Mouse (Mus musculus): Measurements from ENCODE around the gene Hddc3.
A peak's percentile ranks its signal among the peaks of the same experiment; 100 is the strongest.
"Not testable (repeated sequence)": the region's sequence is repeated elsewhere in the genome, so short reads cannot be mapped to it uniquely, and the experiment has no call there.

Hddc3 gene

DNA sequence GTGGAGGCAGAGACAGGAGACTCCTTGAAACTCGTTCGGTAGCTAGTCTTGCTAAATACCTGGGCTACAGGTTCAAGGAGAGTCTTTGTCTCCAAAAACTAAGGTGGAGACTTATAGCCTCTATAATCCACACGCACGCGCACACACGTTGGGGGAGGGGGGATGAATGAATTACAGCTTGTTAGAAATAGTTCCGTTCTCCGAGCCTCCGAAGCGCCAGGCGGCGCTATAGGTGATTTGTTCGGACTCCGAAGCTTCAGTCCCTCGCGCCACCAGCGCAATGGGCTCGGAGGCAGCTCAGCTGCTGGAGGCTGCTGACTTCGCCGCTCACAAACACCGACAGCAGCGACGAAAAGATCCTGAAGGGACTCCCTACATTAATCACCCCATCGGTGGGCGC lies at the start of gene Hddc3:
Gene Hddc3, plus strand, starts transcription at position 247 of the 400 bp plus-strand sequence.
- DNase-seq = peak; percentile 95 to 96

DNA sequence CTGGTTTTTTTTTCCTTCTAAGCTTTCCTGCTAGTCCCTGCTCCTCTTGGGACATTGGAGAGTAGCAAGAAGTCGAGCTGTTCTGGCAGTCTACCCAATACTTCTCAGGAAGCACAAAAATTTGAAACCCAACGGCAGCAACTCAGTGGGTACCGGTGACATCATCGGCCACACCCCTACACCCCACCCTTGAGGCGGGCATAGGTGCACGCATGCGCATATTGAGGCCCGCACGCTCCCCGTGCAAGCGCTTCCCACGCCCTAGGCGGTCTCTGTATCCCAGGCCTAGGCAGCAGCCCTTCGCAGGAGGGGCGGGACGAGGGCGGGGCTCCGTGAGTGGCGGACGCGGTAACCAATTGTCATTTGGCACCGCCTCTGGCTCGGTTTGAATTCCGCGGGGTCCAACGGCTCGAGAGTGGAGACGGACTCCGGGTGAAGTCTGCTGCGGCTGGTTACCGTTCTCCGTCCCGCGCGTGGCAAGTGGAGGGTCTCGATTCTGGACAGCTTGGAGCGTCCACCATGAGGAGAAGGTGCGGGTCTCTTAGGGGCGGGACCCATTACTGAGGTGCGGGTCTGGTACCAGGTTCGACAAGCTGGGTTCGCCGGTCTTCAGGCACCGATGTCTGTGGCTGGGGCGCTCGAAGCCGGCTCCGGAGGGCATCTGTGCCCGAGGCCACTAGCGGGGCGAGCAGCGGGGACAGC lies 48.7 kb upstream of the Hddc3 start, which contains the start of gene Prc1:
Gene Prc1, plus strand, starts transcription at position 389 of the 702 bp plus-strand sequence.
- DNase-seq = peak; percentile 99

DNA sequence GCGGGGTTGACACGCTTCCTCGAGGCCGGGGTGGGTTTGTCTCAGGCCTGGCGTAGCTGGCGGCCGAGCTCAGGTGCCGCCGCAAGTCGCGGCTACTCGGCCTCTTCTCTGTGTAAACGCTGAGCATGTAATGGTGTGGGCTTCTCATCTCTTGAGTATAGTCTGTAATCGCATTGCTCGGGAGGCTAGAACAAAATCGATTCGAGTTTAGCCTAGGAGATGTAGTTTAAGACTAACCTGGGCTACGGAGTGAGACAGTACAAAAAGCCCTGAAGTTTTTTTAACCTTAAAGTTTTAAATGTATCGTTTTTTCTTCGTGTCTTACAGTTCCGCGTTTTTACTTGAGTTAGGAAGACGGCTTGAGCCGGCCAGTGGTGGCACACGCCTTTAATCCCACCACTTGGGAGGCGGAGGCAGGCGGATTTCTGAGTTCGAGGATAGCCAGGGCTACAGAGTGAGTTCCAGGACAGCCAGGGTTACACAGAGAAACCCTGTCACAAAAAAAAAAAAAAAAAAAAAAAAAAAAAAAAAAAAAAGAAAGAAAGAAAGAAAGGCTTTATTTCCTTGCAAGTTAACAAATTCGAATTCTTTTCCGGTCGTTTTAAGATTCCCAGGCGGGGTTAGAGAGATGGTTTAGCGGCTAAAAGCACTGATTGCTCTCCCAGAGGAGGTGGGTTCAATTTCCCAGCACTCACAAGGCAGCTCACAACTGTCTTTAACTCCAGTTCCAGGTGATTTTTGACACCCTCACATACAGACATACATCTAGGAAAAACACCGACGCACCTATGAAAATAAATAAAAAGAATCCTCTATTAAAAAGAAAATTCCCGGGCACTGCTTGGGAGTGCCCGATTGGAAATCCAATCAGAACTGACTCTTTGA lies 47.9 kb upstream of the Hddc3 start:
- peak; percentile 15 to 30 for DNase-seq

DNA sequence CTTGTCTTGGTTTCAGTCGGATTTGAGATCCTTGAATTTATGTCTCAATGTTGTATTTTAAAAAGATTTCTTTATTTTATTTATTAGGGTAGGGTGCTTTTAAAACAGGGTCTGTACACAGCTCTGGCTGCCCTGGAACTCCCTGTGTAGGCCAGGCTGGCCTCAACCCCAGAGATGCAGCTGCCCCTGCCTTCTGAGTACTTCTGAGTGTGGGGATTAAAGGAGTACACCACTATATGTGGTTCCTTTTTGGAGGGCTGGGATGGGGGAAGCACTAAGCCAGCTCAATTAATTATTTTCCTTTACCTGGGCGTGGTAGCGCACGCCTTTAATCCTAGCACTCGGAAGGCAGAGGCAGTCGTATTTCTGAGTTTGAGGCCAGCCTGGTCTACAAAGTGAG lies 46.4 kb upstream of the Hddc3 start:
- no peak for DNase-seq

DNA sequence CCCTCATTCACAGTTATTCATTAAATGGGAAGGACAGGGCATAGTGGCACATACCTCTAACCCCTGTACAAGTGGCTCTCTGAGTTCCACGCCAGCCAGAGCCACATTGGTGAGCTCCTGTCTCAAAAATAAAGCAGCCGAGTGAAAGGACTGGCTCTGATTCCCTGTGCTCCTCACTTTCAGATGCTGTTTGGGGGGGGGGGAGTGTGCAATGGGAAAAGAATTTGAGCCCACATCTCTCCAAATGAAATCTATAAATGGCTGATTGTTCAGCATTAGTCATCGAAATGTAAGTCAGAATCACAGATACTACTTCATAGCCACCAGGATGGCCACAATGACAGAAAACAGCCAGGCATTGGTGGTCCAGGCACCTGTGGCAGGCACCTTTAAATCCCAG lies 45.9 kb upstream of the Hddc3 start:
- no peak for DNase-seq

GRCm38 (mm10) chr7:80298754-80299153 lies 44.1 kb upstream of the Hddc3 start:
- no peak for DNase-seq

DNA sequence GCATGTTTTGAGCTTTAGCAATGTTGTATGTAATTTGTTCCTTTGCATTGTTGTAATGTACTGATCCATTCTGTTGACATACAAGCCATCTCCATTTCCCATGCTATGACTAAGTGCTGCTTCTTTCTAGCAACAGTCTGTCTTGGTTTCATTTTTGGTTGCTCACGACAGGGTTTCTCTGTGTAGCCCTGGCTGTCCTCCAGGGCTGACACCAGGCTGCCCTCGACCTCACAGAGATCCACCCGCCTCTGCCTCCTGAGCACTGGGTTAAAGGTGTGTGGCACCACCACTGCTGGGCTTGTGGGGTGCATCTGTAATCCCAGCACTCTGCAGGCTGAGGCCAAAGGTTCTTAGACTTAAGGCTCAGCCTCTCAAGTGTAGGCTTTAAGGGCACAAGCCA lies 43.3 kb upstream of the Hddc3 start:
- DNase-seq = no peak

- DNase-seq = no peak
These were observed 41.4 kb upstream of the Hddc3 start for GRCm38 (mm10) chr7:80301522-80301921.

GRCm38 (mm10) chr7:80307766-80308165 lies 35.1 kb upstream of the Hddc3 start:
- no peak for DNase-seq

GRCm38 (mm10) chr7:80310771-80311170 lies 32.1 kb upstream of the Hddc3 start:
- no peak for DNase-seq

DNA sequence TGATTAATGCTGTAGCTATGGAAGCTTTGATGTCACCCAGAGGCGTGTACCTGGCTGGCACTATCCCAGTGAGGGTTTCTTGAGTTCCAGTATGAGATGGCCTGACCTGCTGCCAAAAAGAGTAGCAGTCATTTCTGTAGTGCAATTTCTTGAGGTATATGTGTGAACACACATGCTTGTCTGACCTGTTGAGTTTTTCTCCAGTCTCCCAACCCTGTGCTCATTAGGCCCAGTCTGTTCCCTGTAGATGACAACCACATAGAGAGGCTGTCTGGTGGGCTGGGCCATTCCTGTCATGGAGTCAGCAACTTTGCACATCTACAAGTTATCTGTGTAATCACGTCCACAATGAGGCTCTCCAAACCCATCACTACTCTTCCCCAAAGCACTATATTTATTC lies 27.2 kb upstream of the Hddc3 start:
- DNase-seq = no peak

DNA sequence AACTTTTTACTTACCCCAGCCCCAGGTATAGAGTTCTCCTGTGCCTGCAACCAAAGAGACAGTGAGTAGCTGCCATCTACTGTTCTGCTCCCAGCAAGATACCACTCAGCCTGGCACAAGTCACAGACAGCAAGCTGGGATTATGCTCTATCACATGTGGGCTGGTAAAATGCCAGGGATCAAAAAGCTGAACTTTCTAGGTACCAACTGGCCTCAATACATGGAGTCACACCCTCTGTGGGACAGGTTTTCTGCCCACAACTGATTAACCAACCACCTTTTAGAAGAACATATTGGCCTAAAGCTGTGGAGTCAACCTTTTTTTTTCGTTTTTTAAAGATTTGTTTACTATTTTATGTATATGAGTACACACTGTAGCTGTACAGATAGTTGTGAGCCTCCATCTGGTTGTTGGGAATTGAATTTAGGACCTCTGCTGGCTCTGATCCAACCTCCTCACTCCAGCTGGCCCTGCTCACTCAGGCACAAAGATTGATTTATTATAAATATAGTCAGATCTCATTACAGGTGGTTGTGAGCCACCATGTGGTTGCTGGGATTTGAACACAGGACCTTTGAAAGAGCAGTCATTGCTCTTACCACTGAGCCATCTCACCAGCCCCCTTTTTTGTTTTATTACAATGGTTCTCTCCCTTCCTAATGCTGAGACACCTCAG lies 25.3 kb upstream of the Hddc3 start:
- DNase-seq = no peak

DNA sequence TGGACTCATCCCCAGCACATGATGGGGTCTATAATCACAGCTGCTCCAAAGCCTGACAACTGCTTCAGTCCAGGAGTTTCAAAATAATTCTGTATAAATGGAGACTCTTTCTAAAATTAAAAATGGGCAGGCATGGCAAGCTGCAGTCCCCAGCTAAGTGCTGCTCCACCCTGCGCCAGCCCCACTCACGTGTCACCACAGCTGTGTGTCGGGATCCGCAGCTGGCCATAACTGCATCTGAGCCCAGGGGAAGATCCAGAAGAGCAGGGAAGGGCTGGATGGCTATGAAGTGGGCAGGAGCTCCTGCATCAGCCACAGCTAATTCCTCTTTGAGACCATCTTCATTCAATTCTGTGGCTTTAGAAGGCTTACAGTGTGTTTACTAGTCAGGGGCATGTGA lies 24.2 kb upstream of the Hddc3 start:
- DNase-seq = no peak

- DNase-seq = no peak
These were observed 22.9 kb upstream of the Hddc3 start for GRCm38 (mm10) chr7:80319846-80320496.

DNA sequence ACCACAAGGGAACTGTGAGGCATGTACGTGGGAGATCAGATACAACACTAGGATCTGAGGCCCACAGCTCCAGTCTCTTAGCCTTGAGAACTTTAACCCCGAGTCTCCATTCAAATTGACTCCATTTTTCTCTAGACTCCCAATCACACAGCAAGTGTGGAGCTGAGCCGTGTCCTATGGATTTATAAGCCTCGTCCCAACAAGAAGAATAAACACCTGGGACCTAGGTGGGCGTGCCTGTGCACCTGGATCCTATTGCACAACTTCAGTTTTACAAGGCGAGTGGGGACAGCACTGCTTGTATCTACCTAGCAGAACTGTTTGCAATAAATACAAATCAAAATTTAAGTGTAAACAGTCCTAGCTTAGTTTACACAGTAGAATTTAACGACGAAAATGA lies 19.6 kb upstream of the Hddc3 start:
- no peak for DNase-seq

DNA sequence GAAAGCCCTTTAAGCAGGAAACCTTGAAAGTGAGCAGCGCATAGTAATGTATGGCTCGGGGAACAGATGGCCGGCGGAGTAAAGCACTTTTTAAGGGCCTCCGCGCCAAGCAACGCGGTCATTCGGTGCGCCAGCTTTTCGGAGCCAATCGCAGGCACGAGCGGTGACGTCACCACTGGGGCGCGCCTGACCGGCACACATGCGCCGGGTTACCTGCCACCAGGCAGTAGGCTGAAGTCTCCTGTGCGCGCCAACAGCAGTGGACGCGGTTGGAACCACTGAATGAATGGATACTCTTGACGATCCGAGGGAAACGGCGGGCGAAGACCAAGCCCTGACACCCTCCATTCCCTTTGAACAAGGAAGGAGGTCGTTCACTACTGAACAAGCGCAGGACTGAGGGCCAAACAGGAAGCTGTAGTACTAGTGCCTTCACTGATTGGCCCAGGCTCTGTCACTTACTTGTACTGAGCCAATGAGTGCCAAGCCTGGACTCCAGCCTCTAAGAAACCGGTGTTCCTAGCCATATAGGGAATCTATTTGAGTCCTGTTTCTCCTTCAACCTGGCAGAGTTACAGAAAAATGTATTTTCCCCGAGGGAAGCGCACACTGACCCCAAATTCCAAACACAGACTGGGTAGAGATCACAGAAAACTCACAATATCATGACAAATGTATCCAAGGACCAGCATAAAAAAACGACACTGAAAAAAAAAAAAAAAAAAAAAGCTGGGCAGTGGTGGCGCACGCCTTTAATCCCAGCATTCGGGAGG lies 18.7 kb upstream of the Hddc3 start, which contains the start of gene Rccd1:
Gene Rccd1, minus strand, starts transcription at position 412 of the 773 bp plus-strand sequence.
- peak; percentile 95 to 96 for DNase-seq

- DNase-seq = not testable (repeated sequence)
These were observed 18.1 kb upstream of the Hddc3 start for GRCm38 (mm10) chr7:80324816-80325119.

DNA sequence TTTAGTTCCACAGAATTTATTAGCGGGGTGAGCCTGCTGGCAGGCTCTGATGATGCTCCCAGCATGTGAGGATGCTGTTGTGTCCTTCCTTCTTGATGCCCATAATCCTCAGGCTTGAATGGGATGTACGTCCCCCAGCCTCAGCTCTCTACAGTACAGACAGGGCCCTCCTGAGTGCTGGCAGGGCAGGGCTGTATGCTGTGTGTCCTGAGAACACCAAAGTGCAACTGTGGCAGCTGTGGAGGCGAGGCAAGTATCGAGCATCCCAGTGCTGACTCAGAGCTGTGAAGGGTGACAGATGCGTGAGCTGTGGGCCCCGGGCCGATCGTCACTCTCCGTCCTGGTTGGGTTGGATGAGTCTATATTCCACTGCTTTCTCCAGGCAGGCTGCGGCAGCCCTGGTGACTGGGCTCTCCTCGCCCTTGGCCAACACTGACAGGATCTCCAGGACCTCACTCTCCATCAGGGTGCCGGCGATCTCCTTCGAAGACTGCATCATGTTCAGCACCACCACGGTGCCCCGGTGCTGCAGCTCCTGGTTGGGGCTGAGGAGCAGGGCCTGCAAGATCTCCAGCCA lies 17.5 kb upstream of the Hddc3 start:
- no peak for DNase-seq

DNA sequence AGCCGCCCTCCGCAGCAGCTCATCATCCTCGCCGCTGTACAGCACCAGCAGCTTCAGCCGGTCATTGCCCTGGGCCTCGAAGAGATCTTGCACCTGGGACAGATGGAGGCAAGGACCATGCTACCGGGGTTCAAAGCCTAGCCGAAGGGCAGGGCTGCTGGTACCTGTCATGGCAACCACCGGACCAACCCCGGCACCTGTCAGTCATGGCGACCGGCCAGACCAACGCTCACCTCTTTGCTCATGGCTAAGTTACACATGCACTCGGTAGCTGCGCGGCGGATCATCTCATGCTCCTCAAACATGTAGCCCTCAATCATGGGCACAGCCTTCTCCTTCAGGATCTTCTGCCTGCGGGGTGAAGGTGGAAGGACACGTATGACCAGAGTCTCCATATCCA lies 16.8 kb upstream of the Hddc3 start:
- no peak for DNase-seq

GRCm38 (mm10) chr7:80330278-80330677 lies 12.6 kb upstream of the Hddc3 start:
- no peak for DNase-seq

DNA sequence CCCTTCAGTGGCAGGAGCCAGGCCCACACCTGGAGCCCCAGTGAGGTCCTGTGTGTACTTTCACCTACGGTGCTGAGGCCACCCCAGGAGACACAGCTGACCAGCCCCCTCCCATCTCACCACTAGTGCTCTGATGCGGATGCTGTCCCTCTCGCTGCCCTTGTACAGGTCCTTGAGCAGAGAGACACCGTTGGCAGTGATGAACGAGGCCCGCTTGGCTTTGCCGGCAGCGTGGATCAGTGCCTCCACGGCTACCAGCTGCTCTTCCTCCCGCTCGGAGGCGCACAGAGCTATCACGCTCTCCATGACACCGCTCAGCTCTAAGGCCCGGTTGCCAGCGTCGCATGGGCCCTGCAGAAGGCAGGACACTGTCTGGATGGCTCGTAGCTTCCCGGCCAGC lies 11.5 kb upstream of the Hddc3 start:
- no peak for DNase-seq

- DNase-seq = no peak
These were observed 8.1 kb upstream of the Hddc3 start for GRCm38 (mm10) chr7:80334848-80335247.

Data from lung, postnatal 4 days (tissue).